Mouse (Mus musculus): ENCODE data around the gene Pnpla3.

DNA sequence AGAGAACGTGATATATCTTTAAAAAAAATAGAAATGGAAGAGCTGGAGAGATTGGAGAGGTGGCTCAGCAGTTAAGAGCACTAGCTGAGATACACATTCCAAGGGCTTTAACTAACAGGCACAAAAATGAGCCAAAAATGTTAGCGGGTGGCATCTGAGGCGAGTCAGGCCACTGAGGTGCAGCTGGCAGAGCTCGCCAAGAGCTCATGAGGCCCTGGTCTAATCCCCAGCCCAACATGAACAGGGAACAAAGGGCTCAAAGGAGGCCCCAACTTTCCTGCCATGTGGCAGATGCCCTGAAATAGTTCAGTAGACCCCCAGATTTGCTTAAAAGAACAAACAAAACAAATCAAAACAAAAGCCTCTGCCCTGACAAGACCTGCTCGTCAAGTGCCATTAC lies 26.7 kb upstream of the Pnpla3 start:
- TF ChIP-seq CTCF (IDR thresholded peaks at IDR 0.05; ENCODE audit: low read depth) (no peak), EP300 (IDR thresholded peaks at IDR 0.05; ENCODE audit: low read depth) (no peak)
